Mouse (Mus musculus) heart, adult 2 months (tissue): ENCODE results near the gene Adgrv1.

Experiments
- CTCF ChIP-seq: fragments of 200-600 bp; IDR thresholded peaks from 2 replicates; pipeline ENCODE4 v1.8.1; 2022; ENCODE audit warnings: antibody characterized with exemption, mild to moderate bottlenecking, moderate library complexity
- EP300 ChIP-seq: fragments of 200-500 bp; IDR thresholded peaks from 2 replicates; pipeline ENCODE4 v1.6.1; 2011; ENCODE audit warnings: low read depth, low read length, control low read depth; ENCODE audit not compliant: insufficient read depth
- POLR2A ChIP-seq: fragments of 200-500 bp; IDR thresholded peaks from 2 replicates; pipeline ENCODE4 v1.6.1; 2011; ENCODE audit warnings: mild to moderate bottlenecking, low read depth, low read length, control low read depth; ENCODE audit not compliant: insufficient read depth

DNA sequence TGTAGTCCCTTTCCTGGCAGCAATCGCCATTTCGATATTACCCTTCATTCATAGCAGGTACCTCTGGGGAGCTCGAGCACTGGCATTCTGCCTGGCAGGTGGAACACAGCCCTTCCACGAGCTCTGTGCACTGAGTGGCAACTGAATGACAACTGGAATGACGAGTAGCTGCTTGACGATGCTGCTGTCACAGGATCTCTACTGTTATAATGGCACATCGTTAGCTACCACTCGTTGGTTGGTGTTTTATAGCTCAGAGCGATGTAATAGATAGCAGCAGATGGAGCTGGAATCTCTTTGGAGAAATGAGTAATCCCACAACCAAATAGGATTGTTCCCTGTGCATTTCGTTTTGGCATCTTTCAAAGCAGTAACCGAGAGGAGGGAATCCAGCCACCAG is 587.6 kb downstream of the Adgrv1 start:
- no peak for TF ChIP-seq CTCF
- no peak for TF ChIP-seq EP300
- TF ChIP-seq POLR2A: no peak
